Mouse (Mus musculus) C2C12 (cell line): Measurements from ENCODE around the gene Gnb2. TPM values are rescaled to one million over a fixed set of nuclear protein-coding genes. Genes with fewer than 3 reads are reported as not detected.
A peak's percentile ranks its signal among the peaks of the same experiment; 100 is the strongest.

Source experiments
- H3K27me3 ChIP-seq: one replicate; pipeline ENCODE4 v1.6.1; 2011; ENCODE audit not compliant: control insufficient read depth, insufficient read depth, insufficient read length
- H3K36me3 ChIP-seq: one replicate; pipeline ENCODE4 v1.6.1; 2011; ENCODE audit not compliant: control insufficient read depth, insufficient read depth
- H3K4me3 ChIP-seq: one replicate; pipeline ENCODE4 v1.5.1; 2011; ENCODE audit warnings: mild to moderate bottlenecking, control low read depth; ENCODE audit not compliant: poor library complexity, insufficient read depth, severe bottlenecking
- H3K79me2 ChIP-seq: one replicate; pipeline ENCODE4 v1.6.1; 2011; ENCODE audit not compliant: control insufficient read depth, insufficient read depth
- H3K79me3 ChIP-seq: one replicate; pipeline ENCODE4 v1.6.1; 2011; ENCODE audit warnings: low read depth, control low read depth
- H3ac ChIP-seq: one replicate; pipeline ENCODE3; 2011; ENCODE audit warnings: low read depth; ENCODE audit not compliant: control insufficient read depth, insufficient read length
- CEBPB ChIP-seq: IDR thresholded peaks from one replicate; pipeline ENCODE4 v1.6.1; 2011; ENCODE audit warnings: low read depth, mild to moderate bottlenecking, control low read depth, moderate library complexity
- CTCF ChIP-seq: IDR thresholded peaks from one replicate; pipeline ENCODE4 v1.5.1; 2011; ENCODE audit not compliant: control insufficient read depth, insufficient read depth, insufficient read length
- FOSL1 ChIP-seq: IDR thresholded peaks from one replicate; pipeline ENCODE4 v1.8.0; 2011; ENCODE audit warnings: mild to moderate bottlenecking, low read length; ENCODE audit not compliant: poor library complexity, insufficient read depth, severe bottlenecking
- MAX ChIP-seq: IDR thresholded peaks from one replicate; pipeline ENCODE4 v1.6.1; 2011; ENCODE audit warnings: mild to moderate bottlenecking, control low read depth
- MYOD1 ChIP-seq: IDR thresholded peaks from one replicate; pipeline ENCODE4 v1.6.1; 2011; ENCODE audit warnings: low read depth; ENCODE audit not compliant: control insufficient read depth, insufficient read length
- MYOG ChIP-seq: IDR thresholded peaks from one replicate; pipeline ENCODE4 v1.6.1; 2011; ENCODE audit not compliant: control insufficient read depth, insufficient read length; ENCODE audit errors: extremely low read depth
- USF1 ChIP-seq: IDR thresholded peaks from one replicate; pipeline ENCODE4 v1.6.1; 2011; ENCODE audit warnings: low read depth, mild to moderate bottlenecking, control low read depth, moderate library complexity
- polyA plus RNA-seq: library from polyadenylated mRNA; unstranded; fragments of >200 nt; fragmentation: generic; extraction: Trizol; gene quantifications from one replicate; pipeline ENCODE4 v1.2.1, GENCODE M21; 2012; ENCODE audit warnings: missing spikeins

Gene Gnb2
- polyA plus RNA-seq, 1 experiment, result 672 TPM

DNA sequence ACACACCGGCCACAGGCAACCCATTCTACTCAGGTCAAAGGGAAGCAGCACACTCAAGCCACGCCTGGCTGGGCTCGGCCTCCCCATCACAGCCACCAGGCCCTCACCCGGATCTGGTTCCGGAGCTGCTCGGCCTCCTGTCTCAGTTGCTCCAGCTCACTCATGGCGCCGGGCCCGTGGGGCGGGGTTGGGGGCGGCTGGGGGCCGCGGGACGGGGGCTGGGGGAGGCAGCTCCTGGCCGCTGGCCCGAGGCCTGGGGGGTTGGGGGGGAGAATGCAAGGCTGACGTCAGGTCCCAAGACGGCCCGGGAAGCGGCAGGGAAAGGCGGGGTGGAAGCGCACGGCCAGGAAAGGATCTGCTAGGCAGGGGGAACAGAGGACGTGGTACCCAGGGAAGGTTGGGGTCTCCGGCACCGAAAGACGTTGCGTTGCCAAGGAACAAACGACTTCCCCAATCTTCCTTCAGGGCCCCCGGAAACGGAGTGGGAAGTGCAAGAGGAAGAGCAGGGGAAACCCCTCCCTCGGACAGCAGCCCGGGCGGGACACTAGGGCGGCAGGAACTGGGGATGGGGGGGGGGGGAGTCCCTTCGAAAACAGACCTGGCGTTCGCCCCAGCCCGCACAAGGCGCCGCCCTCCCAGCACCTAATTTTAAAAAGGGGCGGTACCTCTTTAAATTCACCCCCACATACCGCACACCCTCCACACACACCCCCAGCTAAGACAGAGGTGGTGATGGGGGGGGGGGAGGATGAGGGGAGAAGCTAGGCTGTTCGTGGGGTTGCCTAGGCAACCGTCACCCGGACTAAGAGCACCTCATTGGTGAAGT, 2.5 kb downstream of the Gnb2 start:
- no peak for TF ChIP-seq MYOG
- no peak for TF ChIP-seq CEBPB
- no peak for TF ChIP-seq MYOD1
- no peak for TF ChIP-seq USF1
- no peak for TF ChIP-seq CTCF
- TF ChIP-seq FOSL1, result no peak
- TF ChIP-seq MAX, result no peak
- Histone ChIP-seq H3K36me3 (peaks cover 33% of the 10 kb centered on the region), H3K79me3 (peaks cover 24% of the 10 kb centered on the region), H3K79me2 (peaks cover 48% of the 10 kb centered on the region), H3K4me3 (peak overlapping the region; percentile 74), H3K27me3 (no peaks in the 10 kb centered on the region), H3ac (peak overlapping the region; percentile 74)

DNA sequence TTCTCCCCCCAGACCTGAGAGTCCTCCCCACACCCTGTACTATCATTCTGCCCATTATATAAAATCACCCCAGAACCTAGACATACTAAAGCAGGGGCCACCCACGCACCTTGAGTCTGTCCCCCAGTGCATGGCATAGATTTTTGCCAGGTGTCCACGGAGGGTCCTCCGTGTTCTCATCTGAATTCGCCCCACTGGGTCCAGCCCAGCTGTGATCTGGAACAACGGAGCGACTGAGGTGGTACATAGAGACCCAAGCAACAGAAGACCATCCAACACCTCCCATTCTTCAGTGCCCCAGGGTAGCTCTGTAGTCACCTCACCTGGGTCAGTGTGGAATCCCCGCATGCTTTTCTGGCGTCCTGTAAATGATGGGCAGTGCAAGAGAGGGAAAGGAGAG, 3.2 kb downstream of the Gnb2 start:
- Histone ChIP-seq H3ac (no peak overlapping the region), H3K79me2 (peaks cover 48% of the 10 kb centered on the region), H3K27me3 (no peaks in the 10 kb centered on the region), H3K4me3 (peak overlapping the region; percentile 74), H3K79me3 (peaks cover 24% of the 10 kb centered on the region), H3K36me3 (peaks cover 40% of the 10 kb centered on the region)
- TF ChIP-seq MYOD1 (no peak), CEBPB (no peak), FOSL1 (no peak), CTCF (no peak), MAX (no peak), USF1 (no peak), MYOG (no peak)

DNA sequence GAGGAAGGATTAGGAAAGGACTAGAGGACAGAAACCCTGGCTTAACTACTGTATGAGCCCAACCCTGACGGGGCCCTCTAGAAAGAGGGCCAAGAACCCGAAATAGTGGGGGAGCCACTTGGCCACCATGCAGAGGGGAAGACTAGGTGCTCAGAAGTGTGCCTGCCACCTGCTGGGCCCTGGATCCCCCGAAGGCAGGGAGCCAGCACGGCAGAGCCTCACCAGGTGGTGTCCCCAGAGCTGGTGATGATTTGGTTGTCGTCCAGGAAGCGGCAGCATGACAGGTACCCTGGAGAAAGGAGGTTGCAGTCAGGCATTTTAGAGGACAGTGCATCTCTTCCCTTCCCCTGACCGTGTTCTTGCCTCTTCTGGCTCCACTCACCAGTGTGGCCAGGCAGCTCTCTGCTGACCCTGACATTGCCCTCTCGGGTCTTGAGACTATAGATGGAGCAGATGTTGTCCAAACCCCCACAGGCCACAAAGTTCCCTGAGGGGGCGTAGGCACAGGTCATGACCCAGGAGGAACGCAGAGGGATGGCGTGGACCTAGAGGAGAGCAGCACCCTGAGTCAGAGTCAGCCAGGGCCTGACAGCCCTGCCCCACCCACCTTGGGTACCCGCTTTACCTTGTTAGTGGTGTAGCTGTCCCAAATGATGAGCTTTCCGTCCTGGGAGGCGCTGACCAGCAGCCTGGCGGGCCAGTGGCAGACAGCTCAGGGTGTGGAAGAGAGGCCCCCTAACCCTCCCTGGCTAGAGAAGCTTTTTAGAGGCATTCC, 3.9 kb downstream of the Gnb2 start:
- Histone ChIP-seq H3K79me2 (peaks cover 48% of the 10 kb centered on the region), H3ac (no peak overlapping the region), H3K36me3 (peaks cover 47% of the 10 kb centered on the region), H3K27me3 (no peaks in the 10 kb centered on the region), H3K79me3 (peaks cover 24% of the 10 kb centered on the region), H3K4me3 (no peak overlapping the region)
- TF ChIP-seq CTCF (no peak), USF1 (no peak)

DNA sequence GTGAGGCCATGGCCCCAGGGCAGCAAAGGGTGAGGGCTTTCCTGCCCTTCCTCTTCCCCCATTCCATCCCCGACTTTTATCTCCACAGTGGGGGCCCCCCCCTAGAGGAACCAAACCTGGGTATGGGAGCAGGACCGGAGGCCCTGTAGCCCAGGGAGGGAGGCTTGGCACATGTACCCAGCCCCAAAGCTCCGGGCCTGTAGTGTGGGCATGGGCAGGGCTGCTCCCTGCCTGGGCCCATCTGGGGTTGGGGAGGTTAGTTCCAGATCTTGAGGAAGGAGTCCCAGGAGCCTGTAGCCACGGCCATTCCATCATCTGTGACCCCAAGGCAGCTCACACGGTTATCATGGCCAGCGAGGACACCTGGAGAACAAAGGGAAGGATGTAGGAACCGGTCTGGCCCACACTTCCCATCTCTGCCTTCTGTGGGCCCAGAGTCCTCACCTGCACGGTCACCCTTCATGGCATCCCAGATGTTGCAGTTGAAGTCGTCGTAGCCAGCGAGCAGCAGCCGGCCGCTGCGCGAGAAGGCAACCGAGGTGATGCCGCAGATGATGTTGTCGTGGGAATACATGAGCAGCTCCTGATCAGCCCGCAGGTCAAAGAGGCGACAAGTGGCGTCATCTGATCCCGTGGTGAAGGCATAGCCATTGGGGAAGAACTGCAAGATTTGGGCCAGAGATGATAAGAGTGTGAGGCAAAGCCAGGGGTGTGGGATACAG, 4.9 kb downstream of the Gnb2 start:
- H3K36me3 ChIP-seq, result peaks cover 51% of the 10 kb centered on the region
- H3K27me3 ChIP-seq, result no peaks in the 10 kb centered on the region
- H3K4me3 ChIP-seq, result no peak overlapping the region
- peaks cover 24% of the 10 kb centered on the region for H3K79me3 ChIP-seq
- H3K79me2 ChIP-seq, result peaks cover 48% of the 10 kb centered on the region
- no peak for TF ChIP-seq USF1
- TF ChIP-seq MYOG, result no peak
- no peak for TF ChIP-seq CEBPB
- no peak for TF ChIP-seq CTCF
- no peak for TF ChIP-seq MYOD1
- no peak for TF ChIP-seq FOSL1
- no peak for TF ChIP-seq MAX
- no peak overlapping the region for H3ac ChIP-seq

DNA sequence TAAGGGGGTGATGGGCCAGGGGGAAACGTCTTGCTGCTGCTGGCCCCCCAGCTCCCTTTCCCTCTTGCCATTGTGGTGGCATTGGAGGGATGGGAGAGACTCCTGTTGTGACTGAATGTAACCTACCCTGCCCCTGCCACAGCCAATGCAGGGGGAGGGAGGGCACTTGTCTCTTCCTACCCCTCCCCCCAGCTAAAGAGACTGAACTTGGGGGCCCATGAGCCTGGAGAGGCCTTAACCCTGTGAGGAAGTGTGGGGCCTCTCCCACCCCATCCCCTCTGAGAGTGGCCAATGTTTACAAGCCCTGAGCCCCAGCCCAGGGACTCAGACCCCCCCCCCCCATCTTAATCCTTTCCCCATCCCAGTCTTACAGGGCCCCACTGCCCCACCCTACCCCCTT, 5.9 kb downstream of the Gnb2 start:
- H3K79me2 ChIP-seq, result peaks cover 43% of the 10 kb centered on the region
- H3K4me3 ChIP-seq, result no peak overlapping the region
- H3ac ChIP-seq, result no peak overlapping the region
- H3K79me3 ChIP-seq, result peaks cover 21% of the 10 kb centered on the region
- H3K36me3 ChIP-seq, result peaks cover 51% of the 10 kb centered on the region
- TF ChIP-seq MYOG (no peak), MAX (no peak), MYOD1 (no peak), USF1 (no peak), CEBPB (no peak), FOSL1 (no peak), CTCF (no peak)
- no peaks in the 10 kb centered on the region for H3K27me3 ChIP-seq
